Mouse (Mus musculus) cerebellum, adult 2 months (tissue): ENCODE data around the gene Rplp2.

Source experiments
- CTCF ChIP-seq: fragments of 200-500 bp; IDR thresholded peaks from 2 replicates; pipeline ENCODE4 v1.5.1; 2011; ENCODE audit warnings: low read depth, mild to moderate bottlenecking, control low read depth, low read length, moderate library complexity, borderline replicate concordance; ENCODE audit not compliant: insufficient read depth
- POLR2A ChIP-seq: fragments of 200-500 bp; IDR thresholded peaks from 2 replicates; pipeline ENCODE4 v1.6.1; 2011; ENCODE audit warnings: low read length, control low read depth, borderline replicate concordance; ENCODE audit not compliant: insufficient read depth

GRCm38 (mm10) chr7:141403305-141403704 is 43.9 kb upstream of the Rplp2 start:
- TF ChIP-seq CTCF (peak; percentile 91), POLR2A (no peak)
